Mouse (Mus musculus) olfactory bulb, adult 2 months (tissue): ENCODE measurements around the gene Pop4.

ENCODE experiments used
- CTCF ChIP-seq: fragments of 200-500 bp; IDR thresholded peaks from 2 replicates; pipeline ENCODE4 v1.5.1; 2012; ENCODE audit warnings: low read depth, mild to moderate bottlenecking, low read length, moderate library complexity; ENCODE audit not compliant: insufficient read depth
- POLR2A ChIP-seq: fragments of 200-500 bp; IDR thresholded peaks from 2 replicates; pipeline ENCODE4 v1.6.1; 2012; ENCODE audit warnings: mild to moderate bottlenecking, low read depth, low read length, moderate library complexity; ENCODE audit not compliant: insufficient read depth

- no peak for TF ChIP-seq CTCF
- TF ChIP-seq POLR2A: no peak
These were observed 50.4 kb downstream of the Pop4 start for GRCm38 (mm10) chr7:38220866-38221265.
